In the genomic region with DNA sequence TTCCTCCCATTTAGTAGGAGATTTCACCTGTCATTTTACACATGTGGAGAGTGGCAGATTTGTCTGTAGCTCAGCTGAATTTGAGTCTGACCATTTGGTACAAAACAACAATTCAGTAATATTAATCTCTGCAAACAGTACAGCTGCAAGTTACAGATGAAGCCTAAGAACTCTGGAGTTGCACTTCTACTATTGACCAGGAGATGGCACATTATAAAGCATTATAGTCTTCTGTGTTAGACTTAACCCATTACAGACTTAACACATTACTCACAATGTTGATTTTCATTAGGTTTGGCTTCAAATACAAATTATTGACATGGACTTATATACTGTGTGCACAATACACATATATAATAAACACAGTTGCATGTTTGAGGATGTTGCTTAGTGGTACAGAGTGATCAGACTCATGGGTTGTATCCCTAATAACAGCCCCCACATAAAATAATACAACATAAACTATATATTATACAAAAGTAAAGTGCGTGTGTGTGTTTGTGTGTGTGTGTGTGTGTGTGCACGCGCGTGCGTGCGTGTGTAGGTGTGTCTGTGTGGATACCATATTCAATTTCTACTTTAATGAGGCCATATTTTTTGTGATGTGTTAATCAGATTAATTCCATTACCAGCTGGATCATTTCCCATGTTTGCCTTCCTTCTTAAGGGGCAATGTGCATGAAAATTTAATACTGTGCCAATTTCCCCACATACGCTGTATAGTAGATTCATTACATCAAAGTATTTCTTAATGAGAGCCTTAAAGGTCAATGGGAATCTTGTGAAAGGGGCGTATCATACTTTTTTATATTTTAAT, we compare ENCODE assay signal across 11 mouse cellular contexts. TPM values are rescaled to one million over a fixed set of nuclear protein-coding genes. Genes with fewer than 3 reads are reported as not detected.
DNase-seq lines count a peak whose midpoint lies in the region; ATAC-seq and TF ChIP-seq lines count a peak whose summit lies in the region.
"Had no signal": no experiment of that assay in that cellular context is flagged by ENCODE, and none has a peak within 500 bp of the region (broad histone marks: within the 10 kb centered on the region; RNA-seq: fewer than 3 reads in every experiment).

No protein-coding gene starts in this region.

- no peak for DNase-seq in gastrocnemius, adult 2 months
- no peak for DNase-seq in gastrocnemius, postnatal 25 days
- DNase-seq in 416B (ENCODE audit: low read depth), result peak; percentile 72
- peak; percentile 8 for DNase-seq in adipocyte (ENCODE audit: low spot score)
- no peak for DNase-seq in testis, postnatal 10 days (ENCODE audit: low spot score)
- DNase-seq in gastrocnemius, postnatal 4 days (ENCODE audit: low spot score in 2 of 2), result no peak
- DNase-seq: gastrocnemius, postnatal 14 days; right cerebral cortex, postnatal 25 days had no signal

- no peaks in the 10 kb centered on the region for H3K9me3 ChIP-seq in hindbrain, embryonic 16.5 days (ENCODE audit: control insufficient read depth, low read length)
- no peaks in the 10 kb centered on the region for H3K9me3 ChIP-seq in intestine, embryonic 16.5 days (ENCODE audit: control insufficient read depth, low read length)

- peak; percentile 32; the same call in 1 of the 2 replicates for TF ChIP-seq CTCF in gastrocnemius, adult 2 months (IDR thresholded peaks at IDR 0.05)

- H3K27me3 ChIP-seq in hindbrain, embryonic 16.5 days (replicated peaks; ENCODE audit: control insufficient read depth, insufficient read depth, low read length), result no peaks in the 10 kb centered on the region
- H3K27me3 ChIP-seq in intestine, embryonic 16.5 days (replicated peaks; ENCODE audit: control insufficient read depth, insufficient read depth, low read length), result no peaks in the 10 kb centered on the region

- 81% methylated on average over 8 of the region's 8 CpGs for WGBS in hindbrain, embryonic 16.5 days
- 86% methylated on average over 8 of the region's 8 CpGs for WGBS in intestine, embryonic 16.5 days

- no peaks in the 10 kb centered on the region for H3K4me1 ChIP-seq in hindbrain, embryonic 16.5 days (ENCODE audit: control insufficient read depth, insufficient read depth, low read depth, low read length)
- no peaks in the 10 kb centered on the region for H3K4me1 ChIP-seq in intestine, embryonic 16.5 days (ENCODE audit: control insufficient read depth, insufficient read depth, low read length)

- no peak overlapping the region for H3K9ac ChIP-seq in hindbrain, embryonic 16.5 days (ENCODE audit: low read depth, low read length)
- H3K9ac ChIP-seq in intestine, embryonic 16.5 days (ENCODE audit: low read depth, low read length), result no peak overlapping the region

- H3K36me3 ChIP-seq in hindbrain, embryonic 16.5 days (ENCODE audit: control insufficient read depth, insufficient read depth, low read length), result no peaks in the 10 kb centered on the region
- H3K36me3 ChIP-seq in intestine, embryonic 16.5 days (ENCODE audit: control insufficient read depth, insufficient read depth, low read length), result no peaks in the 10 kb centered on the region

- no peak overlapping the region for H3K4me3 ChIP-seq in gastrocnemius, adult 2 months
- H3K4me3 ChIP-seq in hindbrain, embryonic 16.5 days (ENCODE audit: low read length), result no peak overlapping the region
- H3K4me3 ChIP-seq in intestine, embryonic 16.5 days (ENCODE audit: low read length), result no peak overlapping the region

- H3K4me2 ChIP-seq in hindbrain, embryonic 16.5 days (ENCODE audit: low read length), result no peak overlapping the region
- H3K4me2 ChIP-seq in intestine, embryonic 16.5 days (ENCODE audit: low read depth, low read length), result no peak overlapping the region

- H3K27ac ChIP-seq in gastrocnemius, adult 2 months, result no peak overlapping the region
- H3K27ac ChIP-seq in hindbrain, embryonic 16.5 days (ENCODE audit: low read depth, low read length), result no peak overlapping the region
- H3K27ac ChIP-seq in intestine, embryonic 16.5 days (ENCODE audit: low read length), result no peak overlapping the region
- H3K27ac ChIP-seq: macrophage had no signal

- ATAC-seq in hindbrain, embryonic 16.5 days, result 0 out of 2 replicates have a peak, but pooled peaks have one; percentile 40
- ATAC-seq in intestine, embryonic 16.5 days, result no peak

- intact Hi-C loops in gastrocnemius, adult 2 months (cut with DNase I), result no loop called here

RNA-seq across cellular contexts. Expression of a gene that starts 10.8 kb away (rescaled TPM):
- total RNA-seq in gastrocnemius, adult 2 months (2021), result under 1 TPM in 1 of 2 experiments, not detected in 1; 0.08 TPM
- under 1 TPM; 0.11 to 0.15 TPM for total RNA-seq in gastrocnemius, postnatal 25 days (2021)
- 67.1 and 70.6 TPM in 2 replicates for polyA plus RNA-seq in hindbrain, embryonic 16.5 days (2015; fragmentation: Nextera tagmentation; extraction: Ambion mirVana)
- 1 to 10 TPM in 1 of 2 experiments, under 1 TPM in 1; 0.80 to 1.4 TPM for total RNA-seq in gastrocnemius, postnatal 4 days (2021)
- 0.40 and 0.50 TPM in 2 replicates for polyA plus RNA-seq in intestine, embryonic 16.5 days (2015; fragmentation: Nextera tagmentation; extraction: Ambion mirVana)
- polyA plus RNA-seq: macrophage had no signal

Comparison
In these comparisons a context has a peak if more than half of its experiments do, and no peak if none do; other contexts are left out.
1. DNase-seq: peak in 416B (single experiment) and adipocyte (single experiment); none in gastrocnemius, adult 2 months (single experiment), gastrocnemius, postnatal 25 days (single experiment), testis, postnatal 10 days (single experiment) and gastrocnemius, postnatal 4 days (0 of 2).